Mouse (Mus musculus): Measurements from ENCODE around the gene Pdgfa. TPM values are rescaled to one million over a fixed set of nuclear protein-coding genes. Genes with fewer than 3 reads are reported as not detected.
A peak's percentile ranks its signal among the peaks of the same experiment; 100 is the strongest.

Gene Pdgfa
- polyA plus RNA-seq, 2 experiments: 34.0 to 83.4 TPM

DNA sequence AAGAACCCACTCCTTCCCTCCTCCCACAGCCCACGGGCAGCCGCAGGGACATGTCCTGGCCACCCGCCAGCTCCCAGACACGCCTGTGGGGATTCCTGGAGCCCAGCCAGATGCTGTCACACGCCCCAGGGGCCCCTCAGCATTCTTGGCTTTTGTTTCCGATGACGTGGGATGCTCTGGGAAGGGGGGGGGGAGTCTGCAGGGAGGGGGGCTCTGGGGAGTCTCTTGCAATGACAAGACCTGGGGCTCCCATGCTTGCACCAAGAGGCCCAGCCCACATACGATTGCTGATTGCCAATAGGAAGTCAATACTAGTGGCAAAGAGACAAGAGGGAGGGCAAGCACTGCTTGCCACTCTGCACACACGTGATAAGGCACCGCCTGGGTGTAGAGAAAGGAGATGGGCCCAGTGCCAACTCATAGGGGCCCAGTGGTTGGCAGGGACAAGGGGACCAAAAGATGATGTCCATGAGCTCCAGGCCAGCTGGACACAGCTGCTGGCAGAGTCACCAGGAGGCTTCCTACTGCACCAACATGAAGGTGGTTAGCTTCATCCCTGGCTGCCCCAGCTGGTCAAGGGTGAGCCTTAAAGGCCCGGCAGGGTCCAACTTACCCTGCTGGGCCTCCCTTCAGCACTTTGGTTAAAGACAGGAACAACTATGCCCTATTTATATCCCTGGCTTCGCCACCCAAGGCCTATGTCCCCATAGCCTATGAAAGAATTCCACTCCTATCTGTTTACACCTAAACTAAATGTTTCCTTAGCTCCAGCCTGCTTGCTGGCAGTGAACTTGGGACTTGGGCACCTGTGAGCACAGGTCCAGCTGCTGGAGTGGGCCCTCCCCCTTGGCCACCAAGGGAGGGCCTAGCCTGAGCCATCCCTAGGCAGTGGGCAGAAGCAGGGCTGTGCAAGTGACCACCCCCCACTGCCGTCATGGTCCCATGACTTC lies 48.9 kb downstream of the Pdgfa start:
- Histone ChIP-seq H3K4me1 (ENCODE audit: control insufficient read depth, insufficient read depth, low read length) (peaks cover 15% of the 10 kb centered on the region), H3K9ac (ENCODE audit: low read depth, low read length, severe bottlenecking) (no peak overlapping the region), H3K27ac (replicated peaks; ENCODE audit: low read depth, low read length) (no peak overlapping the region), H3K4me3 (replicated peaks; ENCODE audit: low read length) (no peak overlapping the region), H3K4me2 (replicated peaks; ENCODE audit: low read depth, low read length, severe bottlenecking) (no peak overlapping the region), H3K36me3 (ENCODE audit: control insufficient read depth, insufficient read depth, low read length) (no peaks in the 10 kb centered on the region), H3K9me3 (ENCODE audit: control insufficient read depth, low read length) (no peaks in the 10 kb centered on the region), H3K27me3 (ENCODE audit: control insufficient read depth, insufficient read depth, low read length) (no peaks in the 10 kb centered on the region)
- ATAC-seq (ENCODE audit: low FRiP score, low read depth): peak; percentile 66
- TF ChIP-seq POLR2A (IDR thresholded peaks at IDR 0.05; ENCODE audit: borderline replicate concordance, extremely low read depth, insufficient read depth, insufficient read length): no peak
- WGBS: 38% methylated on average over 13 of the region's 13 CpGs
- DNase-seq (ENCODE audit: low spot score): peak; percentile 61

DNA sequence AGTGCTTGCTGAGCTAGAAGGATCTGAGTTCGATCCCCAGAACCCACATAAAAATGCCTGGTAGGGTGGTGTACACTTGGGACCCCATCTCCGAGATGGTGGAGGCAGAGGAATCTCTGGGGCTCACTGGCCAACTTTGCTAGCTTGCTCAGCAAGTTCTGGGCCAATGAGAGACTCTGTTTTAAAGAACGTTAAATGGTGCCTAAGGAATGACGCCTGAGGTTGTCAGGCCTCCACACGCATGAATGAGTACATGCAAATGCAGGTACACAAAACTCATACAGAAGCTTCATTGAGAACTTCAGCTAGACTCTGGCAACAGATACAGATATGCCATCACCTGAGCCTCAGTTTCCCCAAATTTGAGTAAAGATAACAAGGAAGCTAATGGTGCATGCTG lies 49.7 kb downstream of the Pdgfa start:
- H3K27ac ChIP-seq (replicated peaks; ENCODE audit: low read depth, low read length): no peak overlapping the region
- no peaks in the 10 kb centered on the region for H3K27me3 ChIP-seq (ENCODE audit: control insufficient read depth, insufficient read depth, low read length)
- 84% methylated on average over 5 of the region's 5 CpGs for WGBS
- no peaks in the 10 kb centered on the region for H3K36me3 ChIP-seq (ENCODE audit: control insufficient read depth, insufficient read depth, low read length)
- H3K9me3 ChIP-seq (ENCODE audit: control insufficient read depth, low read length): no peaks in the 10 kb centered on the region
- DNase-seq (ENCODE audit: low spot score) (no peak), ATAC-seq (ENCODE audit: low FRiP score, low read depth) (no peak)
- no peak overlapping the region for H3K9ac ChIP-seq (ENCODE audit: low read depth, low read length, severe bottlenecking)
- H3K4me1 ChIP-seq (ENCODE audit: control insufficient read depth, insufficient read depth, low read length): peaks cover 12% of the 10 kb centered on the region
- H3K4me2 ChIP-seq (replicated peaks; ENCODE audit: low read depth, low read length, severe bottlenecking): no peak overlapping the region
- H3K4me3 ChIP-seq (replicated peaks; ENCODE audit: low read length): no peak overlapping the region
- no peak for TF ChIP-seq POLR2A (IDR thresholded peaks at IDR 0.05; ENCODE audit: borderline replicate concordance, extremely low read depth, insufficient read depth, insufficient read length)

DNA sequence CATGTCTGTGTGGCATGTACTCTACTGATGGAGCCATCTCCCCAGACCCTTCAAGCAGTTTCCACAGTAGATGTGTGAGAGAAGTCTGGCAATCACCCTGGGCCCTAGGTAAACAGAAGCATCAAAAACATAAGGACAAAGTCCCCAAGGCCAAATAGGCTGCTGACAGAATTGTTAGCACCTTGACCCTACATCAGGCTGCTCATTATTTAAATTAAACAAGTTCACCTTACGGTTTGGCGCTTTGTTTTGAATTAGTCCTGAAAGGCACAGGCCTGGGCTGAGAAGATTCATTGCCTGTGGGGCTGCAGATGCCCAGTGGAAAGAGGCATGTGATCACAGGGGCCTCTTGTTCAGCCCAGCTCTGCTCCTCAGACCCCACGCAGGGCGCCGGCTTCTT lies 50.2 kb downstream of the Pdgfa start:
- Histone ChIP-seq H3K9ac (ENCODE audit: low read depth, low read length, severe bottlenecking) (no peak overlapping the region), H3K27me3 (ENCODE audit: control insufficient read depth, insufficient read depth, low read length) (no peaks in the 10 kb centered on the region), H3K27ac (replicated peaks; ENCODE audit: low read depth, low read length) (no peak overlapping the region), H3K4me1 (ENCODE audit: control insufficient read depth, insufficient read depth, low read length) (peaks cover 12% of the 10 kb centered on the region), H3K9me3 (ENCODE audit: control insufficient read depth, low read length) (no peaks in the 10 kb centered on the region), H3K36me3 (ENCODE audit: control insufficient read depth, insufficient read depth, low read length) (no peaks in the 10 kb centered on the region), H3K4me2 (replicated peaks; ENCODE audit: low read depth, low read length, severe bottlenecking) (no peak overlapping the region), H3K4me3 (replicated peaks; ENCODE audit: low read length) (no peak overlapping the region)
- WGBS: 60% methylated on average over 5 of the region's 5 CpGs
- DNase-seq (ENCODE audit: low spot score): no peak
- no peak for TF ChIP-seq POLR2A (IDR thresholded peaks at IDR 0.05; ENCODE audit: borderline replicate concordance, extremely low read depth, insufficient read depth, insufficient read length)
- no peak for ATAC-seq (ENCODE audit: low FRiP score, low read depth)

DNA sequence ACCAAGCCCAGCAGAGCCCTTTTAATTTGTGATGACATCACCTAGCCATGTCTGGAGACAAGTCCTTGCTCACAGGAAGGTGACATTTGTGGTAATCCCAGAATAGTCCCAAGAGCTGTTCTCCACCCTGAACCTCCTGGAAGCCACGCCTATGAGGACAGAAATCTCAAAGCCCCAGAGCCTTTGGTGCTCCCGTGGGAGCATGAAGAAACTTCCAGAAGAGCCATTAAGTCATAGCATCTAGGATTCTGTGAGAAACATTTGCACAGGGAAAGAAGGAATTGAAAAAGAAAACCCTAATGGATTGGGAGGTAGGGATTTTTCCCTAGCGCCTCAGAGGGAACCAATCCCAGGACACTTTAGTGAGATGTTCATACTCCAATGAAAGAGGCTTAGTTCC lies 52.2 kb downstream of the Pdgfa start:
- Histone ChIP-seq H3K4me3 (replicated peaks; ENCODE audit: low read length) (no peak overlapping the region), H3K4me1 (ENCODE audit: control insufficient read depth, insufficient read depth, low read length) (peaks cover 12% of the 10 kb centered on the region), H3K9me3 (ENCODE audit: control insufficient read depth, low read length) (no peaks in the 10 kb centered on the region), H3K27me3 (ENCODE audit: control insufficient read depth, insufficient read depth, low read length) (no peaks in the 10 kb centered on the region), H3K36me3 (ENCODE audit: control insufficient read depth, insufficient read depth, low read length) (no peaks in the 10 kb centered on the region), H3K27ac (replicated peaks; ENCODE audit: low read depth, low read length) (no peak overlapping the region), H3K4me2 (replicated peaks; ENCODE audit: low read depth, low read length, severe bottlenecking) (no peak overlapping the region), H3K9ac (ENCODE audit: low read depth, low read length, severe bottlenecking) (no peak overlapping the region)
- no peak for ATAC-seq (ENCODE audit: low FRiP score, low read depth)
- no peak for TF ChIP-seq POLR2A (IDR thresholded peaks at IDR 0.05; ENCODE audit: borderline replicate concordance, extremely low read depth, insufficient read depth, insufficient read length)
- DNase-seq (ENCODE audit: low spot score): no peak
- WGBS: 78% methylated on average over 3 of the region's 3 CpGs

DNA sequence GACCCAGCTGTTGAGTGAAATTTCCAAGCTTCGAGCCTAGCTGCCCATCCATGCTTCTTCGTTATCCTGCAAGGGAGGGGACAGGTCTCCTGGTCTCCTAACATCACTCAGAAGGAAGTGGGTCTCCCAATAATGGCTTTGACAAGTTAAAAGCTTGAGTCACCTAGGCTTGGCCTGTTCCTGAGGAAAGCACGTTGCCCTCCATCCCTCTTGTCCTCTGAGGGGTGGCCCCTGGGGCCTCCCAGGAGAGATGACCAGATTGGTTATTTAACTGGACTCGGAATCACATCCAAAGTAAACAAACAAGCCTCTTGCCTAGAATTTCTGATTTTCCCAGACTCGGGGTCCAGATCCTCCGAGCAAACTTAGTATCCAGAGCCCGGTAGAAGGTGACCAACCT lies 52.6 kb downstream of the Pdgfa start:
- WGBS: 87% methylated on average over 7 of the region's 7 CpGs
- H3K36me3 ChIP-seq (ENCODE audit: control insufficient read depth, insufficient read depth, low read length): no peaks in the 10 kb centered on the region
- no peak for TF ChIP-seq POLR2A (IDR thresholded peaks at IDR 0.05; ENCODE audit: borderline replicate concordance, extremely low read depth, insufficient read depth, insufficient read length)
- no peak overlapping the region for H3K27ac ChIP-seq (replicated peaks; ENCODE audit: low read depth, low read length)
- DNase-seq (ENCODE audit: low spot score): no peak
- no peaks in the 10 kb centered on the region for H3K9me3 ChIP-seq (ENCODE audit: control insufficient read depth, low read length)
- H3K4me1 ChIP-seq (ENCODE audit: control insufficient read depth, insufficient read depth, low read length): peaks cover 12% of the 10 kb centered on the region
- no peak overlapping the region for H3K9ac ChIP-seq (ENCODE audit: low read depth, low read length, severe bottlenecking)
- no peak overlapping the region for H3K4me3 ChIP-seq (replicated peaks; ENCODE audit: low read length)
- ATAC-seq (ENCODE audit: low FRiP score, low read depth): no peak
- H3K4me2 ChIP-seq (replicated peaks; ENCODE audit: low read depth, low read length, severe bottlenecking): no peak overlapping the region
- no peaks in the 10 kb centered on the region for H3K27me3 ChIP-seq (ENCODE audit: control insufficient read depth, insufficient read depth, low read length)
